Mouse (Mus musculus) myocyte (in vitro differentiated cells): Measurements from ENCODE around the gene Hist1h2bj.

Source experiments
- MAX ChIP-seq: IDR thresholded peaks from one replicate; pipeline ENCODE4 v1.6.1; 2011; ENCODE audit warnings: low read depth, mild to moderate bottlenecking, control low read depth
- POLR2A ChIP-seq: IDR thresholded peaks from one replicate; pipeline ENCODE4 v1.6.1; 2011; ENCODE audit warnings: low read depth, mild to moderate bottlenecking, control low read depth, moderate library complexity; ENCODE audit not compliant: insufficient read length
- TCF3 ChIP-seq: IDR thresholded peaks from one replicate; pipeline ENCODE4 v1.6.1; 2011; ENCODE audit warnings: low read depth, control low read depth; ENCODE audit not compliant: insufficient read length

- TF ChIP-seq MAX = no peak
- TF ChIP-seq POLR2A = no peak
- no peak for TF ChIP-seq TCF3
Measured at GRCm38 (mm10) chr13:21999147-21999546, 43.9 kb upstream of the Hist1h2bj start.
